Mouse (Mus musculus) lung, postnatal 0 days (tissue): ENCODE measurements around the gene Tmem163.

Source experiments
- CTCF ChIP-seq: IDR thresholded peaks from 2 replicates; pipeline ENCODE4 v1.5.1; 2016; ENCODE audit warnings: antibody characterized with exemption, mild to moderate bottlenecking
- EP300 ChIP-seq: IDR thresholded peaks from 2 replicates; pipeline ENCODE4 v1.6.1; 2016; ENCODE audit warnings: antibody characterized with exemption, mild to moderate bottlenecking, control low read depth

GRCm38 (mm10) chr1:127622349-127622748 lies 57.0 kb downstream of the Tmem163 start:
- TF ChIP-seq CTCF (no peak), EP300 (no peak)
